Mouse (Mus musculus) adrenal gland, adult 10 weeks (tissue): ENCODE results near the gene Mup11. TPM values are rescaled to one million over a fixed set of nuclear protein-coding genes. Genes with fewer than 3 reads are reported as not detected.

Experiments used
- polyA plus RNA-seq: library from polyadenylated mRNA; stranded (reverse); fragments of 350-450 nt; fragmentation: Illumina TruSeq; extraction: RNeasy Lipid Tissue Mini Kit (QIAGEN cat#74804); gene quantifications from one replicate; pipeline ENCODE4 v1.2.3, GENCODE M21; 2014; ENCODE audit warnings: low read depth, low replicate concordance

Gene Mup11
- polyA plus RNA-seq: 1.8 TPM

GRCm38 (mm10) chr4:60662311-60662710 is at the start of gene Mup11:
TSS of gene Mup11 (minus strand) at chr4:60662411.

Other genes starting within 250 kb of the Mup11 start
- gene Mup9, start 240.5 kb downstream of the Mup11 start, polyA plus RNA-seq: not detected
- gene Mup1, start 160.5 kb downstream of the Mup11 start, polyA plus RNA-seq: not detected
- not detected for gene Mup10, start 80.2 kb downstream of the Mup11 start, polyA plus RNA-seq
- gene Mup12, start 78.9 kb upstream of the Mup11 start, polyA plus RNA-seq: not detected
- 22.7 TPM for gene Mup22, start 159.1 kb upstream of the Mup11 start, polyA plus RNA-seq